Mouse (Mus musculus): ENCODE data around the gene Sergef. TPM values are rescaled to one million over a fixed set of nuclear protein-coding genes. Genes with fewer than 3 reads are reported as not detected.
A peak's percentile ranks its signal among the peaks of the same experiment; 100 is the strongest.

The Sergef gene
- total and polyA plus RNA-seq, 2 experiments from 2014 or later, result 41.8 to 48.0 TPM

DNA sequence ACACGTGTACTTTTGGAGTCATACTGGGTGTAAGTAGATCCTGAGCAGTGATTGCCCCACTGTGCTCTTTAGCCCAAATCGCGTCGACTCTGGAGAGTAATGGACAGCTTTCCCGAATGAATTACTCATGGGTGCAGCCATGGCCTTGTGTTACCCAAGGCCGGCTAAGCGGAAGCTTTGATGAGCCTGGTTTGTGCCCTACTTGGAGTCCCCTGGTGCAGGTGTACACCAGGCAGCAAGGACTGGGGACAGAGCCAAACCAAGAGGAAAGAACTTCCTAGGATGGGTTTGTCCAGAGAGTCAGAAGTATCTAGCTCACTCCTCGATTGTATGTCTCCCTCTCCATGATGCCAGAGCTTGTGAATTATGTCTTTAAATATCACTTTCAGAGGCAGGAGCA is 124.6 kb downstream of the Sergef start:
- H3K27ac ChIP-seq, result no peak overlapping the region
- H3K4me1 ChIP-seq (ENCODE audit: insufficient read depth, low read length), result peaks cover 10% of the 10 kb centered on the region
- WGBS, result 90% methylated on average over 8 of the region's 8 CpGs
- no peaks in the 10 kb centered on the region for H3K36me3 ChIP-seq (ENCODE audit: insufficient read depth, low read length)
- no peak overlapping the region for H3K4me3 ChIP-seq (ENCODE audit: low read length)
- H3K4me2 ChIP-seq (ENCODE audit: low read depth, low read length), result no peak overlapping the region
- ATAC-seq (no peak), DNase-seq (ENCODE audit: low spot score) (no peak)
- TF ChIP-seq CTCF (IDR thresholded peaks at IDR 0.05; ENCODE audit: low read depth), result no peak
- H3K27me3 ChIP-seq (ENCODE audit: insufficient read depth, low read length), result no peaks in the 10 kb centered on the region
- no peak overlapping the region for H3K9ac ChIP-seq (replicated peaks; ENCODE audit: low read length)
- no peaks in the 10 kb centered on the region for H3K9me3 ChIP-seq (ENCODE audit: low read length)

DNA sequence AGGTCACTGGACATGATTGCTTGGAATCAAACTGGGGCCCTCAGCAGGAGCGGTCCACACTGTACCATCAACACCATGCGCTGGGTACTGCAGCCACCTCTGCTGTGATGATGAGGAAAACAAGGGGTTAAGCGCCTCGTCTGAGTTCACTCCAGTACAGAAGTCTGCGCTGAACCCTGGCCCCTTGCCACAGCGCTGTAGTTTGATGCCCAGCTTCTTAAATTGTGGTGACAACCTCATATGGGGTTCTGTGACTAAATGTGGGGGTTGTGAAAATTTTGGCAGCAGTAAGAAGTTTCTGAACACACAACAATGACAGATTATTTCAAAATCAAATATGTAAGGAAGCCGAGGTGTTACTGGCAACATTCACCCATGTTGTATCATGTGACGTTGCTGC is 126.0 kb downstream of the Sergef start:
- DNase-seq (ENCODE audit: low spot score) (peak; percentile 63), ATAC-seq (no peak)
- Histone ChIP-seq H3K4me2 (ENCODE audit: low read depth, low read length) (no peak overlapping the region), H3K4me3 (ENCODE audit: low read length) (no peak overlapping the region), H3K9me3 (ENCODE audit: low read length) (no peaks in the 10 kb centered on the region), H3K27me3 (ENCODE audit: insufficient read depth, low read length) (no peaks in the 10 kb centered on the region), H3K9ac (replicated peaks; ENCODE audit: low read length) (no peak overlapping the region), H3K27ac (no peak overlapping the region), H3K4me1 (ENCODE audit: insufficient read depth, low read length) (peaks cover 24% of the 10 kb centered on the region), H3K36me3 (ENCODE audit: insufficient read depth, low read length) (no peaks in the 10 kb centered on the region)
- 62% methylated on average over 8 of the region's 8 CpGs for WGBS
- TF ChIP-seq CTCF (IDR thresholded peaks at IDR 0.05; ENCODE audit: low read depth), result no peak

DNA sequence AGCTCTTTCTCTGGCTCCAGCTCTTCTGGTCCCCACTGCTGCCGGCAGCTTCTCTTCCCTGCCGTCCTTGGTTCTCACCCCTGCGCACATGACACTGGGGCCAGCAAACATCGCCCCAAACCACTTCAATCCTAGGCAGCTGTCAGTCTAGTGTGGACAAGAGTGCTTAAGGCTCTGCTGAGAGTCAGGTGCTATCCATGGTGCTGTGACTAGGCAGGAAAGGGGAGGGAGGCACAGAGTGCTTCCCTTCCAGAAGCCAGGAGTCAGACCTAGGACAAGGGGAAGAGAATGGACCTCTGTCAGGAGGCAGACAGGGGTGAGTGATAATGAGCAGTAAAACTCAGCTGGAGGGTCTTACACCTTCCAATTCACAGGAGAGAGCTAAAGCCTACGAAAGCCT is 126.8 kb downstream of the Sergef start:
- no peaks in the 10 kb centered on the region for H3K36me3 ChIP-seq (ENCODE audit: insufficient read depth, low read length)
- no peak overlapping the region for H3K9ac ChIP-seq (replicated peaks; ENCODE audit: low read length)
- peaks cover 26% of the 10 kb centered on the region for H3K4me1 ChIP-seq (ENCODE audit: insufficient read depth, low read length)
- no peak overlapping the region for H3K4me2 ChIP-seq (ENCODE audit: low read depth, low read length)
- DNase-seq (ENCODE audit: low spot score) (no peak), ATAC-seq (no peak)
- no peaks in the 10 kb centered on the region for H3K9me3 ChIP-seq (ENCODE audit: low read length)
- H3K27me3 ChIP-seq (ENCODE audit: insufficient read depth, low read length), result no peaks in the 10 kb centered on the region
- WGBS, result 67% methylated on average over 5 of the region's 5 CpGs
- H3K27ac ChIP-seq, result peak overlapping the region; percentile 26; the same call in 1 of the 2 replicates
- no peak for TF ChIP-seq CTCF (IDR thresholded peaks at IDR 0.05; ENCODE audit: low read depth)
- no peak overlapping the region for H3K4me3 ChIP-seq (ENCODE audit: low read length)

DNA sequence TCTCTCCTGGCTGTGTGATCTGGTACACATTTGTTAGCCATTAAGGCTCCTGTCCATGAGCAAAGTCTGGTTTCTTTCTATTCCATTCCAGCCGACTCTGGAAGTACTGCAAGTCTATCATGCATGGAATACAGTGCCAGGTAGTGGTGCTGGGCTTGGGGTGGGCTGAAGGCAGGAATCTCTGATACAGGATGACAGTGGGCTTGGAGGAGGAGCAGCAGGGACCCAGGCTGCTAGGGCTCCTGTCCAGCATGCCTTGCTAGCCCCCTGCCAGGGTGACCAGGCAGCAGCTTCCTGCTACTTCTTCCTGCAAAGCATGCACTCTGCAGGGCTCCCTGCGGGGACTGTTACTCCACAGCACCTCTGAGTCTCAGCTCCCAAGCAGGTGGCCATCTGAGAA is 128.8 kb downstream of the Sergef start:
- Histone ChIP-seq H3K4me1 (ENCODE audit: insufficient read depth, low read length) (peaks cover 26% of the 10 kb centered on the region), H3K27me3 (ENCODE audit: insufficient read depth, low read length) (no peaks in the 10 kb centered on the region), H3K9ac (replicated peaks; ENCODE audit: low read length) (no peak overlapping the region; the same call in 1 of the 2 replicates), H3K27ac (peak overlapping the region; percentile 82; the same call in 1 of the 2 replicates), H3K36me3 (ENCODE audit: insufficient read depth, low read length) (no peaks in the 10 kb centered on the region), H3K9me3 (ENCODE audit: low read length) (no peaks in the 10 kb centered on the region), H3K4me3 (ENCODE audit: low read length) (no peak overlapping the region), H3K4me2 (ENCODE audit: low read depth, low read length) (no peak overlapping the region)
- TF ChIP-seq CTCF (IDR thresholded peaks at IDR 0.05; ENCODE audit: low read depth), result no peak
- DNase-seq (ENCODE audit: low spot score) (no peak), ATAC-seq (no peak)
- 53% methylated on average over 2 of the region's 2 CpGs for WGBS

DNA sequence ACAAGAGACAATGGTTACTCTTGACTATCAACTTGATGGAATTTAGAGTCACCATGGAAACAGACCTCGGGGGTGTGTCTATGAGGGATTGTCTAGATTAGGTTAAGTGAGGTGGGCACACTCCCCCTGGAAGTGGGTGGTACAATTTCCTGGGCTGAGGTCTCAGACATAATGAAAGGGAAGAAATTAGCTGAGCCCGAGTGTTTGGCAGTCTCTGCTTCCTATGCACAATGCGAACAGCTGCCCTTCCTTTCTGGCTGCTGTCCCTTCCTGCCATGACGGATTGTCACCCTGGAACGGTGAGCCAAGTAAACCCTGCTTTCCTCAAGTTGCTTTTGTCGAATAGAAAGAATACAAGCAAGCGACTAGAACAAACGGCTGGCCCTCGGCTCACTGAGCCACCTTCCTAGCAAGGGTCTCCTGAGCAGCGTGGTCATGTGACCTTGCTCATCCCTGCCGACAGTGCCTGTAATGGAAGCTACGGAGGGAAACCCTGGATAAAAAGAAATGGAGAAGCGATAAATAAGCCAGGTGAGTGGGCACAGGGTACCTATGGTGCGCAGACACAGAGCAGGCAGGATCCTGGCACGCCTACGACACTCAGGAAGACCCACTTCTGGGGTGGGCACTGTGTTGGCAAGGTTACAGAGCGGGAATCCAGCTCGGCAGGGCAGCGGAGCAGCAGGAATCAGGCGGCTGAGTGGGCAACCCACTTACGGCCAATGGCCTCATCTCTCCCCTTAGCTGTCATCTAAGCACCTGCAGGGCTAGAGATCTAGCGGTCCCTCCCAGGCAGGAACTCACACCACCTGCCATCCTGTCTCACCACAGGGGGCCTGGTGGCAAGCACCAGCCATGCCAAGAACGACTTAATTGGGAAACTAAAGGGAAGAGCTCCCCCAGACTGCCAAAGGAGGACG is 130.0 kb downstream of the Sergef start:
- WGBS, result 17% methylated on average over 24 of the region's 24 CpGs
- DNase-seq (ENCODE audit: low spot score) (peak; percentile 83), ATAC-seq (peak; percentile 75)
- Histone ChIP-seq H3K9me3 (ENCODE audit: low read length) (no peaks in the 10 kb centered on the region), H3K4me1 (ENCODE audit: insufficient read depth, low read length) (peaks cover 26% of the 10 kb centered on the region), H3K9ac (replicated peaks; ENCODE audit: low read length) (peak overlapping the region; percentile 3; the same call in 1 of the 2 replicates), H3K4me2 (ENCODE audit: low read depth, low read length) (peak overlapping the region; percentile 48), H3K4me3 (ENCODE audit: low read length) (peak overlapping the region; percentile 16; the same call in 1 of the 2 replicates), H3K27me3 (ENCODE audit: insufficient read depth, low read length) (no peaks in the 10 kb centered on the region), H3K36me3 (ENCODE audit: insufficient read depth, low read length) (no peaks in the 10 kb centered on the region), H3K27ac (peak overlapping the region; percentile 82)
- TF ChIP-seq CTCF (IDR thresholded peaks at IDR 0.05; ENCODE audit: low read depth), result peak; percentile 38

DNA sequence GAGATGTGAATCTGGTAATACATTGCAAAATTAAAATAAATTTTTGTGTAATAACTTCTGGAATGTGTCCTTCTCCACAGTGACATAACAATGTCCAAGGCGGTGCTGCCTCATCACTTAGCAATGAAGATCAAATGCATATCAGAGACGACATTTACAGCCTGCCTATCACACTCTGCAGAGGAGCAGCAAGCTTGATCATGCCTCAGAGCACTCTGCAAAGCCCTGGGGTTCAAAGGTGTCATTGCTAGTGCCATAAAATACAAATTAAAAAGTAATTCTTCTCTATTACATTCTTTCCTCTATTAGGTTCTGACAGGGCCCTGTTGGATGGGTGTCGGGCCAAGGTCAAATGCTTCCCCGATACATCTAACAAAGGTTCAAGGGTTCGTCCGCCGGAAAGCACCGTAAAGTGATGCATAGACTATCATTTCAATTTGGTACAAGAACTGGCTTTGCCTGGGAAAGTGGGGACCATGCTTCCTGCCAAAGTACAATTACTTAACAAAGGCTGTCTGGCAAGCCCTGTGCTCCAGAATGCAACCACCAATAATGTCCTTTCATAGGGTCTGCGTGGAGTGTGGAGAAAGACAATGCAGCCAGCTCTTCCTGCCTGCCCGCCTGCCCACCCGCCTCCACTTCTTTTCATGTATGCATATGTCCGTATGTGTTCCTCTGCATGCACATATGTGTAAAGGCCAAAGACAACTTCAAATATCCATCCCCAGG is 130.9 kb downstream of the Sergef start:
- Histone ChIP-seq H3K4me3 (ENCODE audit: low read length) (no peak overlapping the region), H3K4me2 (ENCODE audit: low read depth, low read length) (0 out of 2 replicates have a peak overlapping the region, but pooled peaks have one; percentile 48), H3K36me3 (ENCODE audit: insufficient read depth, low read length) (no peaks in the 10 kb centered on the region), H3K9ac (replicated peaks; ENCODE audit: low read length) (no peak overlapping the region), H3K27ac (peak overlapping the region; percentile 82), H3K4me1 (ENCODE audit: insufficient read depth, low read length) (peaks cover 30% of the 10 kb centered on the region), H3K27me3 (ENCODE audit: insufficient read depth, low read length) (no peaks in the 10 kb centered on the region), H3K9me3 (ENCODE audit: low read length) (no peaks in the 10 kb centered on the region)
- WGBS, result 28% methylated on average over 12 of the region's 12 CpGs
- no peak for TF ChIP-seq CTCF (IDR thresholded peaks at IDR 0.05; ENCODE audit: low read depth)
- DNase-seq (ENCODE audit: low spot score) (peak; percentile 46), ATAC-seq (peak; percentile 6; the same call in 1 of the 2 replicates)
